Mouse (Mus musculus): Measurements from ENCODE around the gene Spaca7.
A peak's percentile ranks its signal among the peaks of the same experiment; 100 is the strongest.
"Not testable (repeated sequence)": the region's sequence is repeated elsewhere in the genome, so short reads cannot be mapped to it uniquely, and the experiment has no call there.

The Spaca7 gene

GRCm38 (mm10) chr8:12572814-12573534, at the start of gene Spaca7:
Gene Spaca7 (plus strand): TSS chr8:12573029.
- DNase-seq (ENCODE audit: low spot score): no peak

GRCm38 (mm10) chr8:12524279-12524678, 48.5 kb upstream of the Spaca7 start:
- DNase-seq (ENCODE audit: low spot score): no peak

GRCm38 (mm10) chr8:12528659-12529058, 44.2 kb upstream of the Spaca7 start:
- DNase-seq (ENCODE audit: low spot score): no peak

- DNase-seq (ENCODE audit: low spot score): no peak
These were observed 37.2 kb upstream of the Spaca7 start for GRCm38 (mm10) chr8:12535617-12536016.

GRCm38 (mm10) chr8:12536306-12536705, 36.5 kb upstream of the Spaca7 start:
- DNase-seq (ENCODE audit: low spot score): no peak

GRCm38 (mm10) chr8:12545236-12545635, 27.6 kb upstream of the Spaca7 start:
- no peak for DNase-seq (ENCODE audit: low spot score)

GRCm38 (mm10) chr8:12545671-12546070, 27.2 kb upstream of the Spaca7 start:
- DNase-seq (ENCODE audit: low spot score): no peak

- no peak for DNase-seq (ENCODE audit: low spot score)
These were observed 25.2 kb upstream of the Spaca7 start for GRCm38 (mm10) chr8:12547466-12548220.

GRCm38 (mm10) chr8:12548255-12548654, 24.6 kb upstream of the Spaca7 start:
- no peak for DNase-seq (ENCODE audit: low spot score)

- no peak for DNase-seq (ENCODE audit: low spot score)
These were observed 24.1 kb upstream of the Spaca7 start for GRCm38 (mm10) chr8:12548680-12549079.

GRCm38 (mm10) chr8:12555515-12556145, 17.2 kb upstream of the Spaca7 start:
- no peak for DNase-seq (ENCODE audit: low spot score)

GRCm38 (mm10) chr8:12558786-12559185, 14.0 kb upstream of the Spaca7 start:
- no peak for DNase-seq (ENCODE audit: low spot score)

GRCm38 (mm10) chr8:12561403-12561960, 11.3 kb upstream of the Spaca7 start:
- peak; percentile 78 for DNase-seq (ENCODE audit: low spot score)

GRCm38 (mm10) chr8:12564307-12564706, 8.5 kb upstream of the Spaca7 start:
- DNase-seq (ENCODE audit: low spot score): peak; percentile 48

- DNase-seq (ENCODE audit: low spot score): no peak
These were observed 7.3 kb upstream of the Spaca7 start for GRCm38 (mm10) chr8:12565488-12565887.

- no peak for DNase-seq (ENCODE audit: low spot score)
These were observed 6.3 kb upstream of the Spaca7 start for GRCm38 (mm10) chr8:12566509-12566908.

- DNase-seq (ENCODE audit: low spot score): no peak
These were observed 3.2 kb downstream of the Spaca7 start for GRCm38 (mm10) chr8:12576003-12576402.

- DNase-seq (ENCODE audit: low spot score): no peak
These were observed 3.9 kb downstream of the Spaca7 start for GRCm38 (mm10) chr8:12576739-12577138.

GRCm38 (mm10) chr8:12579339-12579999, 6.6 kb downstream of the Spaca7 start:
- not testable (repeated sequence) for DNase-seq (ENCODE audit: low spot score)

GRCm38 (mm10) chr8:12583785-12584184, 11.0 kb downstream of the Spaca7 start:
- DNase-seq (ENCODE audit: low spot score): no peak

- peak; percentile 78 for DNase-seq (ENCODE audit: low spot score)
These were observed 34.4 kb downstream of the Spaca7 start for GRCm38 (mm10) chr8:12607223-12607622.

- no peak for DNase-seq (ENCODE audit: low spot score)
These were observed 36.0 kb downstream of the Spaca7 start for GRCm38 (mm10) chr8:12608810-12609209.
